Mouse (Mus musculus) testis, adult 2 months (tissue): ENCODE measurements around the gene Ss18l1.

Experiments used
- CTCF ChIP-seq: fragments of 200-500 bp; IDR thresholded peaks from 2 replicates; pipeline ENCODE4 v1.5.1; 2012; ENCODE audit warnings: low read depth, mild to moderate bottlenecking, inconsistent platforms, low read length, moderate library complexity; ENCODE audit not compliant: control insufficient read depth, insufficient read depth, insufficient replicate concordance
- POLR2A ChIP-seq: fragments of 200-500 bp; IDR thresholded peaks from 2 replicates; pipeline ENCODE4 v1.6.1; 2012; ENCODE audit warnings: low read depth, mild to moderate bottlenecking, inconsistent platforms, low read length, moderate library complexity; ENCODE audit not compliant: control insufficient read depth

GRCm38 (mm10) chr2:180051986-180052733, 9.9 kb downstream of the Ss18l1 start:
- TF ChIP-seq POLR2A (no peak), CTCF (peak; percentile 22; the same call in 1 of the 2 replicates)
